Mouse (Mus musculus) splenic B cell, adult 2 months (primary cell): Measurements from ENCODE around the gene Spin2c.

Experiments used
- DNase-seq: peaks from one replicate; pipeline ENCODE4 v3.0.0-alpha.2; 2011; ENCODE audit warnings: low read depth, low spot score
- H3K27me3 ChIP-seq: 2 replicates; pipeline ENCODE4 v1.6.1; 2012; ENCODE audit warnings: mild to moderate bottlenecking, low read length, moderate library complexity, mixed read lengths; ENCODE audit not compliant: control insufficient read depth, poor library complexity, insufficient read depth, severe bottlenecking
- H3K36me3 ChIP-seq: 2 replicates; pipeline ENCODE4 v1.6.1; 2012; ENCODE audit warnings: mild to moderate bottlenecking, low read length, moderate library complexity, mixed read lengths; ENCODE audit not compliant: control insufficient read depth, poor library complexity, insufficient read depth, severe bottlenecking

Spin2c gene

DNA sequence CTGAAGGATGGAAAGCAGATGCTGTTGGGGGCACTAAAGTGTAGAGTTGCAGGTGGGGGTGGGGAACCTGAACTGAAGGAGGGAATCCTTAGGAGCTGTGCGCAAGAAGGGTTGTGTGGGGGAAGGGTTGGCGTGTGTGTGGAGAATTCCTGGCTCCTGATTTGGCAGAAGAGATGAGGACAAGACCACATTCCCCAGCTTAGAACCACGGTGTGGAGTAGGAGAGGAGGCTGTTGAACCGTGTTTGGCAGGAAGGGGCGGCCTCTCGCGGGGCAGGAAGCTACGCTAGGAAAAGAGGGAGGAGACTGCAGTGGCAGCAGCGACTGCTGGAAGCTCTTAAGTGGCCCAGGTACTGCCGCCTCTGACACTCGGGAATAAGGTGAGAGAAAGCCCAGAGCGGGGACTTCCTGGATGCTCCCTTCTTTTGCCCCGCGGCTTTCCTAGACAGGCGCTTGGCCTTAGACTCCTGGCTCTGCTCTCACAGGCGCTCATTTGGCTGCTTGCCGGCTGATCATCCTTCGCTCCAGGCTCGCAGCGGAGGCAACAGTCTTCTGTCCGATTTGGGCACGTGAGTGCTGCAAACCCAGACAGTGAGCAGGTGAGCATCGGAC, at the start of gene Spin2c:
TSS of gene Spin2c (plus strand) at position 275 of the 611 bp plus-strand sequence.
- no peaks in the 10 kb centered on the region for H3K36me3 ChIP-seq
- peak; percentile 15 for DNase-seq
- no peaks in the 10 kb centered on the region; the same call in 1 of the 2 replicates for H3K27me3 ChIP-seq

DNA sequence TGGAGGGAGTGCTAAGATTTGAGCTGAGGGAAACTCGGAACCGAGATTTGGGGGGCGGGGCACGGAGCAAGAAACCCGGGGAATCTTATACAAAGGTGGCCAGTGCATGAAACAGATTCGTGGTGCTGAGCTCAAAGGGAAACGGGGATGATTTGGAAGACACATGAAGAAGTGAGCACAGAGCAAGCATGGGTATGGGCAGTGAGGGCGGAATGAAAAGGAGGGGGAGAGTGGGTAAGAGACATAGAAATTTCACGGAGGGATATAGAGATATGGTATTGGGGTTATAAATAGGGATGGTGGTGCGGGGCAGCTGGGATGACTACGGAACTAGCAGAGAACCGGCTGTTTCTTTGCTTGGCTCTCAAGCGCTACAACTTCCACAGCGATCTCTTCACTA, 581 bp downstream of the Spin2c start:
- peak; percentile 0 for DNase-seq
- H3K27me3 ChIP-seq, result no peaks in the 10 kb centered on the region; the same call in 1 of the 2 replicates

More for the DNA sequence above, 581 bp downstream of the Spin2c start:
- H3K36me3 ChIP-seq, result no peaks in the 10 kb centered on the region
